Mouse (Mus musculus) monocyte, adult 5-6 weeks (primary cell): ENCODE data around the gene Gm10392. TPM values are rescaled to one million over a fixed set of nuclear protein-coding genes. Genes with fewer than 3 reads are reported as not detected.

Experiments
- ATAC-seq: fragments of 153-309, 156-312 bp; replicated peaks from 2 replicates; pipeline ENCODE4 v1.8.0; 2017; ENCODE audit warnings: mild to moderate bottlenecking; ENCODE audit not compliant: low TSS enrichment, insufficient number of reproducible peaks, severe bottlenecking, poor library complexity, low FRiP score
- total RNA-seq: library from RNA; stranded (forward); fragments of 200-1000, 200-491, 200-594 nt; gene quantifications from 3 replicates; pipeline ENCODE4 v1.2.3, GENCODE M21; 2017

The Gm10392 gene
- total RNA-seq, 1 experiment from 2014 or later, result not detected

- no peak for ATAC-seq
Observed at GRCm38 (mm10) chr11:77511336-77511735, 7.7 kb downstream of the Gm10392 start.

GRCm38 (mm10) chr11:77508068-77509021, 10.7 kb downstream of the Gm10392 start:
- peak; percentile 38 for ATAC-seq

- ATAC-seq, result no peak
Observed at GRCm38 (mm10) chr11:77507426-77507825, 11.6 kb downstream of the Gm10392 start.

- ATAC-seq, result no peak
Observed at GRCm38 (mm10) chr11:77506941-77507340, 12.1 kb downstream of the Gm10392 start.

- ATAC-seq, result no peak
Observed at GRCm38 (mm10) chr11:77506273-77506672, 12.7 kb downstream of the Gm10392 start.

GRCm38 (mm10) chr11:77505291-77505980, 13.6 kb downstream of the Gm10392 start:
- ATAC-seq, result no peak

GRCm38 (mm10) chr11:77504377-77504776, 14.6 kb downstream of the Gm10392 start:
- no peak for ATAC-seq

GRCm38 (mm10) chr11:77503511-77503910, 15.5 kb downstream of the Gm10392 start:
- ATAC-seq, result no peak

- ATAC-seq, result no peak
Observed at GRCm38 (mm10) chr11:77502481-77502880, 16.5 kb downstream of the Gm10392 start.

- no peak for ATAC-seq
Observed at GRCm38 (mm10) chr11:77501971-77502370, 17.0 kb downstream of the Gm10392 start.

- ATAC-seq, result peak; percentile 42
Observed at GRCm38 (mm10) chr11:77501392-77501791, 17.6 kb downstream of the Gm10392 start.

GRCm38 (mm10) chr11:77500361-77501325, 18.4 kb downstream of the Gm10392 start:
- ATAC-seq, result no peak

GRCm38 (mm10) chr11:77499354-77499753, 19.6 kb downstream of the Gm10392 start:
- no peak for ATAC-seq

- ATAC-seq, result no peak
Observed at GRCm38 (mm10) chr11:77498261-77499139, 20.5 kb downstream of the Gm10392 start.

GRCm38 (mm10) chr11:77497851-77498250, 21.1 kb downstream of the Gm10392 start:
- ATAC-seq, result no peak

- no peak for ATAC-seq
Observed at GRCm38 (mm10) chr11:77497341-77497756, 21.6 kb downstream of the Gm10392 start.

GRCm38 (mm10) chr11:77495507-77495906, 23.5 kb downstream of the Gm10392 start:
- ATAC-seq, result no peak

GRCm38 (mm10) chr11:77494782-77495181, 24.2 kb downstream of the Gm10392 start:
- ATAC-seq, result no peak
